Mouse (Mus musculus) brain, embryonic 14.5 days (tissue): ENCODE results near the gene Trcg1. TPM values are rescaled to one million over a fixed set of nuclear protein-coding genes. Genes with fewer than 3 reads are reported as not detected.
A peak's percentile ranks its signal among the peaks of the same experiment; 100 is the strongest.

ENCODE experiments used
- DNase-seq: peaks from one replicate; pipeline ENCODE4 v3.0.0-alpha.2; 2011; ENCODE audit warnings: low read depth
- CTCF ChIP-seq: fragments of 200-500 bp; IDR thresholded peaks from 2 replicates; pipeline ENCODE4 v1.5.1; 2012; ENCODE audit warnings: inconsistent platforms, mild to moderate bottlenecking, moderate library complexity, borderline replicate concordance; ENCODE audit not compliant: insufficient read depth, insufficient read length; ENCODE audit errors: extremely low read depth
- POLR2A ChIP-seq: fragments of 200-500 bp; IDR thresholded peaks from 2 replicates; pipeline ENCODE4 v1.6.1; 2012; ENCODE audit warnings: mild to moderate bottlenecking, inconsistent platforms, borderline replicate concordance; ENCODE audit not compliant: poor library complexity, insufficient read depth, insufficient read length, severe bottlenecking; ENCODE audit errors: extremely low read depth
- polyA plus RNA-seq: library from polyadenylated mRNA; depleted of rRNA; stranded (reverse); fragments of >200 nt; gene quantifications from 2 replicates; pipeline ENCODE4 v1.2.3, GENCODE M21; 2012

The Trcg1 gene
- polyA plus RNA-seq, 1 experiment = not detected

GRCm38 (mm10) chr9:57238220-57238619 is 1.9 kb downstream of the Trcg1 start:
- no peak for DNase-seq
- TF ChIP-seq POLR2A (no peak), CTCF (no peak)

GRCm38 (mm10) chr9:57241111-57241510 is 4.8 kb downstream of the Trcg1 start:
- TF ChIP-seq CTCF = no peak
- TF ChIP-seq POLR2A = no peak

GRCm38 (mm10) chr9:57242916-57243315 is 6.6 kb downstream of the Trcg1 start:
- DNase-seq = no peak
- TF ChIP-seq CTCF (no peak), POLR2A (no peak)

More at GRCm38 (mm10) chr9:57241111-57241510, 4.8 kb downstream of the Trcg1 start:
- DNase-seq = no peak

- TF ChIP-seq POLR2A = no peak
- no peak for TF ChIP-seq CTCF
- DNase-seq = peak; percentile 31
Measured at GRCm38 (mm10) chr9:57244106-57244685, 7.8 kb downstream of the Trcg1 start.

- DNase-seq = no peak
- no peak for TF ChIP-seq POLR2A
- TF ChIP-seq CTCF = no peak
Measured at GRCm38 (mm10) chr9:57246482-57246881, 10.1 kb downstream of the Trcg1 start.

- no peak for DNase-seq
- TF ChIP-seq POLR2A = no peak
- no peak for TF ChIP-seq CTCF
Measured at GRCm38 (mm10) chr9:57247201-57247671, 10.9 kb downstream of the Trcg1 start.

- no peak for DNase-seq
- TF ChIP-seq POLR2A (no peak), CTCF (no peak)
Measured at GRCm38 (mm10) chr9:57248030-57248942, 11.9 kb downstream of the Trcg1 start.

- TF ChIP-seq POLR2A (no peak), CTCF (no peak)
- no peak for DNase-seq
Measured at GRCm38 (mm10) chr9:57250026-57250425, 13.7 kb downstream of the Trcg1 start.

- TF ChIP-seq CTCF (no peak), POLR2A (no peak)
- no peak for DNase-seq
Measured at GRCm38 (mm10) chr9:57251139-57251538, 14.8 kb downstream of the Trcg1 start.

- TF ChIP-seq CTCF = no peak
- TF ChIP-seq POLR2A = no peak
- no peak for DNase-seq
Measured at GRCm38 (mm10) chr9:57254061-57254460, 17.7 kb downstream of the Trcg1 start.

GRCm38 (mm10) chr9:57254823-57255495 is 18.6 kb downstream of the Trcg1 start:
- no peak for DNase-seq
- no peak for TF ChIP-seq POLR2A
- no peak for TF ChIP-seq CTCF

- DNase-seq = no peak
- TF ChIP-seq POLR2A (no peak), CTCF (no peak)
Measured at GRCm38 (mm10) chr9:57256309-57256708, 20.0 kb downstream of the Trcg1 start.
